Mouse (Mus musculus) lung, postnatal 0 days (tissue): Measurements from ENCODE around the gene Cldn18.
A peak's percentile ranks its signal among the peaks of the same experiment; 100 is the strongest.

ENCODE experiments used
- CTCF ChIP-seq: IDR thresholded peaks from 2 replicates; pipeline ENCODE4 v1.5.1; 2016; ENCODE audit warnings: antibody characterized with exemption, mild to moderate bottlenecking
- EP300 ChIP-seq: IDR thresholded peaks from 2 replicates; pipeline ENCODE4 v1.6.1; 2016; ENCODE audit warnings: antibody characterized with exemption, mild to moderate bottlenecking, control low read depth

GRCm38 (mm10) chr9:99707425-99708126 is 9.5 kb downstream of the Cldn18 start:
- TF ChIP-seq CTCF, result peak; percentile 64
- no peak for TF ChIP-seq EP300
